Mouse (Mus musculus) frontal cortex, postnatal 10 days (tissue): ENCODE results near the gene Med13l.

ENCODE experiments used
- DNase-seq, 2 experiments: peaks; one replicate each; pipeline ENCODE4 v3.0.0; 2022; ENCODE audit warnings: low spot score in 2 of 2, mixed read lengths in 1 of 2

Med13l gene

GRCm38 (mm10) chr5:118727336-118727735 is 166.9 kb downstream of the Med13l start:
- DNase-seq, result no peak

- no peak for DNase-seq
These were observed 171.7 kb downstream of the Med13l start for GRCm38 (mm10) chr5:118732221-118732620.

- DNase-seq, result no peak
These were observed 172.2 kb downstream of the Med13l start for GRCm38 (mm10) chr5:118732651-118733050.

GRCm38 (mm10) chr5:118733566-118733965 is 173.1 kb downstream of the Med13l start:
- DNase-seq, result no peak

- DNase-seq, result no peak
These were observed 174.0 kb downstream of the Med13l start for GRCm38 (mm10) chr5:118734455-118734854.

- no peak for DNase-seq
These were observed 175.3 kb downstream of the Med13l start for GRCm38 (mm10) chr5:118735738-118736137.

- DNase-seq, result peak in 1 of 2 experiments; percentile 48
These were observed 177.1 kb downstream of the Med13l start for GRCm38 (mm10) chr5:118737548-118737947.

- no peak for DNase-seq
These were observed 182.6 kb downstream of the Med13l start for GRCm38 (mm10) chr5:118743067-118743466.

- DNase-seq, result no peak
These were observed 186.5 kb downstream of the Med13l start for GRCm38 (mm10) chr5:118747026-118747425.

GRCm38 (mm10) chr5:118751446-118752179 is 191.1 kb downstream of the Med13l start:
- no peak for DNase-seq

- no peak for DNase-seq
These were observed 192.4 kb downstream of the Med13l start for GRCm38 (mm10) chr5:118752868-118753267.

- no peak for DNase-seq
These were observed 193.1 kb downstream of the Med13l start for GRCm38 (mm10) chr5:118753471-118754044.

- no peak for DNase-seq
These were observed 193.8 kb downstream of the Med13l start for GRCm38 (mm10) chr5:118754191-118754759.

- DNase-seq, result no peak
These were observed 195.6 kb downstream of the Med13l start for GRCm38 (mm10) chr5:118756078-118756477.

GRCm38 (mm10) chr5:118757396-118758301 is 197.2 kb downstream of the Med13l start:
- no peak for DNase-seq

- DNase-seq, result no peak
These were observed 200.5 kb downstream of the Med13l start for GRCm38 (mm10) chr5:118760986-118761385.

GRCm38 (mm10) chr5:118762499-118763185 is 202.2 kb downstream of the Med13l start:
- DNase-seq, result no peak

- no peak for DNase-seq
These were observed 202.9 kb downstream of the Med13l start for GRCm38 (mm10) chr5:118763353-118763752.

GRCm38 (mm10) chr5:118769143-118769542 is 208.7 kb downstream of the Med13l start:
- no peak for DNase-seq

- peak in 1 of 2 experiments; percentile 50 for DNase-seq
These were observed 213.4 kb downstream of the Med13l start for GRCm38 (mm10) chr5:118773866-118774265.

- DNase-seq, result no peak
These were observed 215.9 kb downstream of the Med13l start for GRCm38 (mm10) chr5:118776396-118776795.
